Mouse (Mus musculus): ENCODE results near the gene Foxd2. TPM values are rescaled to one million over a fixed set of nuclear protein-coding genes. Genes with fewer than 3 reads are reported as not detected.

Gene Foxd2
- total RNA-seq, 2 experiments from 2014 or later: 0.45 to 0.59 TPM

Other genes with a start within 250 kb of the Foxd2 start
- not detected for gene Gm12830, start 87.2 kb downstream of the Foxd2 start, total RNA-seq (2021)
- not detected for gene Foxe3, start 17.1 kb upstream of the Foxd2 start, total RNA-seq (2021)
- 10 to 100 TPM; 52.1 to 56.5 TPM for gene Cmpk1, start 78.4 kb upstream of the Foxd2 start, total RNA-seq (2021)
- 10 to 100 TPM; 10.4 to 12.6 TPM for gene Stil, start 91.3 kb upstream of the Foxd2 start, total RNA-seq (2021)
- 1 to 10 TPM; 5.5 to 7.0 TPM for gene Tal1, start 147.6 kb upstream of the Foxd2 start, total RNA-seq (2021)
- gene Pdzk1ip1, start 179.8 kb upstream of the Foxd2 start, total RNA-seq (2021): under 1 TPM; 0.72 to 0.93 TPM
- gene Cyp4x1, start 225.4 kb upstream of the Foxd2 start, total RNA-seq (2021): not detected